Mouse (Mus musculus): ENCODE measurements around the gene Nrxn2.

Gene Nrxn2

DNA sequence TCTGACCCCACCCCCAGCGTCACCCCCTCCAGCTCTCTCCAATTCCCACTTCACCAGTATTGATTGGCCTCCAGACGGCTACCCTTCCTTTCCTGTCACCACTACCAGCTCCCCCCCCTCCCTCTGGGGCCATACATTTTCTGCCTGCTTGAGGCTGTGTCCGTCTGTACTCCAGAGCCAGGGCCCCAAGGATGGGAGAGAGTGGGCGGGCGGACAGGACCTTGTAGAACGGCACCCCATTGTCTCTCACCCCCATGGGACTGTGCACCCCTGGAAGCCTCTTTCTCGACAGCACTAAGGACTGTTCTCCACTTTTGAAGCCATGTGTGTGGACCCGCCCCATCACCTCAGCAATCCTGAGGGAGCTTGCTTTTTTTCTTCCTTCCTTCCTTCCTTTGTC is 77.2 kb downstream of the Nrxn2 start:
- DNase-seq: no peak

GRCm38 (mm10) chr19:6496462-6497149 is 78.1 kb downstream of the Nrxn2 start:
- no peak for DNase-seq

DNA sequence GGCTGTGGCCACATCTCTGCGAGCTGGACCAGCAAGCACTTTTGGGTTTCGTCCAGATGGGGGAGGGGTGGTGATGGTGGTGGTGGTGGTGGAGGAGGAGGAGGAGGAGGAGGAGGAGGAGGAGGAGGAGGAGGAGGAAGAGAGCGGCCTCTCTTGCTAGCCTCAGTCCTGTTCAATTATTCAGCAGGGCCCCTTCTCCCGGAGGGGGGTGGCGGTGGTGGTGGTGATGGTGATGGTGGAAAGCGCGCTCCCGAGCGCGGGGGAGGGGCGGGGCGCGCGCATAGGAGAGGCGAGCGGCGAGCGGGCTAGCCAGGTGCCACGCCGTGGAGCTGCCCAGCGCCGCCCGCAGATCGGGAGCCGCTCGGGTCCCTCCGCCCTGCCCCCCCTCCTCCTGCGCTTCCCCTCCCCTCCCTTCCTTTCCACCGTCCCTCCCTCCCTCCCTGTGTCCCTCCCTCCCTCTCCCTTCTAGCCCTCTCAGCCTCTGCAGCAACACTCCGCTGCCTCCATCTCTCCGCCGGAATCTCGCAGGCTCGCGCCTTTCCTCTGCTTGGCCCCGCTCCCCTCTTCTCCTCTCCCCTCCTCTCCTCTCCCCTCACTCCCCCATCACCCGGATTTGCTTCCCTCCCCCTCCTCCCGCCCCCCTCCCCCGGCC is 78.7 kb downstream of the Nrxn2 start:
- peak in 1 of 2 experiments; percentile 21 for DNase-seq

GRCm38 (mm10) chr19:6497803-6498202 is 79.3 kb downstream of the Nrxn2 start:
- peak in 1 of 2 experiments; percentile 21 for DNase-seq

GRCm38 (mm10) chr19:6498350-6499131 is 80.0 kb downstream of the Nrxn2 start:
- DNase-seq: peak in 1 of 2 experiments; percentile 23

GRCm38 (mm10) chr19:6499860-6500635 is 81.5 kb downstream of the Nrxn2 start:
- DNase-seq: no peak

DNA sequence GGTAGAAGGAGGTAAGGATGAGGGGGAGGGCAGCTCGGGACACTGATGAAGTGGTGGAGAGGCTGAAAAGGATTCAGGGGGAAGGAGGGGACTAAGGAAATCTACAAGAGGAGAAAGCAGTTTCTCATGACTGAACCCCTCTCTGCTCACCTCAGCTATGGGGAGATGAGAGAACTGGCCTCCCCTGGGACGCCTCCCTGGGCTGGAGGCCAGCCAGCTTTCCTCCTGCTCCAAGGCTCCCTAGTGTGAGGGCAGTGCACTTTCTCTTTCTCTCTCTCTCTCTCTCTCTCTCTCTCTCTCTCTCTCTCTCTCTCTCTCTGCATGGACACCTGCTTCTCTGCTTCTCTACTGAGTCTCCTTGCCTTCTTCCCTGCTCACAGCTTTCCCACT is 82.1 kb downstream of the Nrxn2 start:
- no peak for DNase-seq

- peak in 1 of 2 experiments; percentile 20 for DNase-seq
Measured at GRCm38 (mm10) chr19:6502035-6502541, 83.6 kb downstream of the Nrxn2 start.

- peak; percentile 45 to 47 for DNase-seq
Measured at GRCm38 (mm10) chr19:6502543-6503319, 84.2 kb downstream of the Nrxn2 start.

DNA sequence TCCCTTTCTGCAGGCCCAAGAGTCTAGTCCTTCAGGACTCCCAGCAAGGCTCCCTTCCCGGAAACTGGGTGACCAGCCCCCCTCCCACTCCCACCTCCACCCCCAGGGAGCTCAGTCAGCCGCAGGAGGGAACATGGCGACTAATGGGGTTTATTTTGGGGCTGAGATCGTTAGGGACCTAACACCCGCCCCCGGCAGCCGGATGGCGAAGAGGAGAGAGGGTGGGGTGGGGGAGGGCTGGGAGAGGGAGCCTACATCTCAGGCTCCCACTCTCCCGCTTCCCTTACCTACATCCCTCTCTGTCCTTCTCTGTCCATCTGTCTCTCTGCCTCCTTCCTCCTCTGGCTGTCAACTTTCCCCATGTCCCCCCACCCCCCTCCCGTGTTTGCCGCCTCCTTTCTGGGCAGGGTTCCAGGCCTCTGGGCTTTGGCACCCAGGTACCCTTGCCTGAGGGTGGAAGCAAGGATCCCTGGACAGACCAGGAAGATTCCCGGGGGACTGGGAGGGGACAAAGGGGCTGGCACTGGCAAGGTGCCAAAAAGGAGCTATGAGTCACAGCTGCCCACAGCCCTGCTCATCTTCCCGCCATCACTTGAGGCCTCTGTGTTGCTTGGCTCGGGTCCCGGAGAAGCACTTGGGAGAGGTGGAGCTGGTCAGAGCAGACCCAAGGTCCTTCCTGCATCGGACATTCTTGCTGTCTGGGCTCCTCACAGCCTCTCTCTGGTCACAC is 85.6 kb downstream of the Nrxn2 start:
- DNase-seq: no peak

DNA sequence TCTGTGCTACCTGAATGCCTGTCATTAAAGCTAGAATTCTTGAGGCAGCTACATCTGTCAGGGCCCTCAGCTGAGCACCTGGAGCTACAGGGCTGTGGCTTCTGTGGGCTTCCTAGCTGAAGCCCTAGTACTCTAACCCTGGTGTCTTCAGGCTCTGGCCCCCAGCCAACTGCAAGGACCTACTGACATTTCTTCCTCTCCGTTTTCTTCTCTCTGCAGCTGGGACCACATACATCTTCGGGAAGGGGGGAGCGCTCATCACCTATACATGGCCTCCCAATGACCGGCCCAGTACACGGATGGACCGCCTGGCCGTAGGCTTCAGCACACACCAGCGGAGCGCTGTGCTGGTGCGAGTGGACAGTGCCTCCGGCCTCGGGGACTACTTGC is 86.1 kb downstream of the Nrxn2 start:
- DNase-seq: no peak

DNA sequence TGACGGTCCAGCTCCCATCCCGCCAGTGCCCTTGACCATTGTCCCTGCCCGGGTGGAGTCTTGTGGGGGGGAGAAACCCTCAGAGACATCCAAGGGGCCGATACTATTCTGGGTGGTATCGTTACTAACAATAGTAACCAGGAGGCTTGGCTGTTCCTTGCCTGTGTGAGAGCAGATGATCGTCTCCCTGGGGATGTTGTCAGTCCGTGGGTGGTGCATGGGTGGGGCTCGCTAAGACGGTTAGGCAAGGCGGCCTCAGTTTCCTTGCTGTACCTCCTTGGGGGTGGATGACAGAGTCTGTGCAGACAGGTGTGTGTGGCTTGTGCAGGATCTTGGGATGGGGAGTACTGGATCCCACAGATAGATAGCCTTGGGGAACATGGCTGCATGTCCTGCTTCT is 88.9 kb downstream of the Nrxn2 start:
- no peak for DNase-seq

- DNase-seq: no peak
Measured at GRCm38 (mm10) chr19:6509881-6510280, 91.3 kb downstream of the Nrxn2 start.

- DNase-seq: no peak
Measured at GRCm38 (mm10) chr19:6510546-6510945, 92.0 kb downstream of the Nrxn2 start.

GRCm38 (mm10) chr19:6513389-6514139 is 95.0 kb downstream of the Nrxn2 start:
- no peak for DNase-seq

- DNase-seq: no peak
Measured at GRCm38 (mm10) chr19:6514940-6515339, 96.4 kb downstream of the Nrxn2 start.

GRCm38 (mm10) chr19:6515448-6515847 is 96.9 kb downstream of the Nrxn2 start:
- peak in 1 of 2 experiments; percentile 18 for DNase-seq

DNA sequence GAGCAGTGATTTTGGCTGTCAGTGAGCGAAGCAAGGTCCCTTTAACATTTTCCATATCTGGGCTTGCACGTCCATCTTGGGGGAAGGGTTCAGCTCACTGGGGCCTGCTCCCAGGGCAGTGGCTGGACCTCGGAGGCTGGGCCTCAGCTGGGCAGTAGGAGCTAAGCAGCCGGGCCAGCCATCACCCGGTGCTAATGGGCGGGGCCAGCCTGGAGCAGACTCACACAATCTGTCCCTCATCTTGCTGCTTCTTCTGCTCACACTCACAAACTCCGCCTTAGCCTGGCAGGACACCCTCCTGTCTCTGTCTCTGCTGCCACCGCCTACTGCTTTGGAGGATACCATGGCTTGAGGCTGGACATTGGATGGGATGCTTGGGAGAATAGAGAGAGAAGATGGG is 97.6 kb downstream of the Nrxn2 start:
- no peak for DNase-seq

GRCm38 (mm10) chr19:6518601-6519000 is 100.1 kb downstream of the Nrxn2 start:
- no peak for DNase-seq

GRCm38 (mm10) chr19:6519483-6519882 is 101.0 kb downstream of the Nrxn2 start:
- DNase-seq: no peak
